Mouse (Mus musculus): Measurements from ENCODE around the gene Glt1d1. TPM values are rescaled to one million over a fixed set of nuclear protein-coding genes. Genes with fewer than 3 reads are reported as not detected.

The Glt1d1 gene
- total and polyA plus RNA-seq, 2 experiments from 2014 or later: 1.3 to 9.6 TPM

DNA sequence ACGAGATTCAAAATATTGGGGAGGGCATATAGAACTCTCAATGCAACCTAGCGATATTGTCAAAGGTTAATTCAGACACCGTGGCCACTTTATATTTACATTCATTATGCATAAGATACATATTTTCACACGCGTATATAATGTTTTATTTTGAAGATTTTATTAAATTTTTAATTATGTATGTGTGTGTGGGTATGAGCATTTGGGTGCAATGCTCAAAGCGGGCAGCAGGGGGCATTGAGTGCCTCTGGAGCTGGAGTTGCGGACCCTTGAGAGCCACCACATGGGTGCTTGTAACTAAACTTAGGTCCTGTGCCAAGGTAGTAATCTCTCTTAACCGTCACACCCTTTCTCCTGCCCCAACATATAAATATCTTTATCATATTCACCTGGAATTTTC lies 41.9 kb downstream of the Glt1d1 start:
- Histone ChIP-seq H3K9ac (replicated peaks; ENCODE audit: low read length, poor library complexity, severe bottlenecking) (no peak overlapping the region), H3K9me3 (ENCODE audit: low read length) (no peaks in the 10 kb centered on the region), H3K4me1 (ENCODE audit: insufficient read depth, low read length) (no peaks in the 10 kb centered on the region; the same call in 1 of the 2 replicates), H3K4me2 (ENCODE audit: low read depth, low read length, poor library complexity, severe bottlenecking) (no peak overlapping the region), H3K27ac (ENCODE audit: low read depth, low read length) (no peak overlapping the region), H3K27me3 (ENCODE audit: insufficient read depth, low read length) (no peaks in the 10 kb centered on the region), H3K36me3 (ENCODE audit: insufficient read depth, low read length) (no peaks in the 10 kb centered on the region), H3K4me3 (ENCODE audit: low read depth, low read length) (no peak overlapping the region)
- 95% methylated on average over 8 of the region's 8 CpGs for WGBS
- TF ChIP-seq CTCF (IDR thresholded peaks at IDR 0.05): peak; percentile 29
- DNase-seq (ENCODE audit: low spot score) (no peak), ATAC-seq (ENCODE audit: low FRiP score) (no peak)

DNA sequence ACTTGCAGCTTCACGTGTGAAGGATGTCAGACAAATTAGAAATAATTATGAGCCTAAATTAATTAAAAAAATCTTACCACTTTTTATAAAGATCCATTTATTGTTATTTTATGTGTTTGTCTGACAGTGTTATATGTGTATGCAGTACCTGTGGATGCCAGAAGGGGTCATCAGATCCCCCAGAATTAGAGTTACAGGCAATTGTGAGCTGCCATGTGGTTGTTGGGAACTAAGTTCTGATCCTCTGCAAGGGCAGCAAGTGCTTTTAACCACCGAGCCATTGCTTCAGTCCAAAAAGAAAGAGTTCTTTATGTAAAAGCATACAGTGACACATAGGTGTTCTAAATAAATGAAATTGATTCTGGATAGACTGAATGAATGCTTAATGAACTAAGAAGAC lies 45.5 kb downstream of the Glt1d1 start:
- Histone ChIP-seq H3K27me3 (ENCODE audit: insufficient read depth, low read length) (no peaks in the 10 kb centered on the region), H3K4me3 (ENCODE audit: low read depth, low read length) (no peak overlapping the region), H3K27ac (ENCODE audit: low read depth, low read length) (no peak overlapping the region), H3K9me3 (ENCODE audit: low read length) (no peaks in the 10 kb centered on the region), H3K4me1 (ENCODE audit: insufficient read depth, low read length) (no peaks in the 10 kb centered on the region), H3K9ac (replicated peaks; ENCODE audit: low read length, poor library complexity, severe bottlenecking) (no peak overlapping the region), H3K36me3 (ENCODE audit: insufficient read depth, low read length) (no peaks in the 10 kb centered on the region), H3K4me2 (ENCODE audit: low read depth, low read length, poor library complexity, severe bottlenecking) (no peak overlapping the region)
- peak; percentile 39 for TF ChIP-seq CTCF (IDR thresholded peaks at IDR 0.05)
- no peak for DNase-seq (ENCODE audit: low spot score)
- 97% methylated on average over 2 of the region's 2 CpGs for WGBS
- ATAC-seq (ENCODE audit: low FRiP score): no peak

DNA sequence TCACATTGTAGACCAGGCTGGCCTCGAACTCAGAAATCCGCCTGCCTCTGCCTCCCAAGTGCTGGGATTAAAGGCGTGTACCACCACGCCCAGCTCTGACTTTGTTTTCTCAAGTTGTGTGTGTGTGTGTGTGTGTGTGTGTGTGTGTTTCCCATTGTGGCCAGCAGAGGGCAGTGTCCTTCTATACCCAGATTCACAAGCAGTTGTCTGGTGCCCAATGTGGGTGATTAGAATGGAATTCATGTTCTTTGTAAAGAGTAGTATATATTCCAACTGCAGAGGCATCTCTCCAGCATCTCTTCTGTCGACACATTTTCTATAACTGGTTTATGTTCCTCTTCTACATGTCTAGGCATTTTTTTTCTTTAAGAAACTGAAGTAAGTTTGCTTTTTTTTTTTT lies 46.4 kb downstream of the Glt1d1 start:
- no peak overlapping the region for H3K4me2 ChIP-seq (ENCODE audit: low read depth, low read length, poor library complexity, severe bottlenecking)
- no peak overlapping the region for H3K4me3 ChIP-seq (ENCODE audit: low read depth, low read length)
- H3K4me1 ChIP-seq (ENCODE audit: insufficient read depth, low read length): no peaks in the 10 kb centered on the region
- no peaks in the 10 kb centered on the region for H3K27me3 ChIP-seq (ENCODE audit: insufficient read depth, low read length)
- 94% methylated on average over 5 of the region's 5 CpGs for WGBS
- no peak overlapping the region for H3K9ac ChIP-seq (replicated peaks; ENCODE audit: low read length, poor library complexity, severe bottlenecking)
- TF ChIP-seq CTCF (IDR thresholded peaks at IDR 0.05): peak; percentile 50
- H3K9me3 ChIP-seq (ENCODE audit: low read length): no peaks in the 10 kb centered on the region
- ATAC-seq (ENCODE audit: low FRiP score): no peak
- H3K27ac ChIP-seq (ENCODE audit: low read depth, low read length): no peak overlapping the region
- DNase-seq (ENCODE audit: low spot score): no peak
- no peaks in the 10 kb centered on the region for H3K36me3 ChIP-seq (ENCODE audit: insufficient read depth, low read length)

DNA sequence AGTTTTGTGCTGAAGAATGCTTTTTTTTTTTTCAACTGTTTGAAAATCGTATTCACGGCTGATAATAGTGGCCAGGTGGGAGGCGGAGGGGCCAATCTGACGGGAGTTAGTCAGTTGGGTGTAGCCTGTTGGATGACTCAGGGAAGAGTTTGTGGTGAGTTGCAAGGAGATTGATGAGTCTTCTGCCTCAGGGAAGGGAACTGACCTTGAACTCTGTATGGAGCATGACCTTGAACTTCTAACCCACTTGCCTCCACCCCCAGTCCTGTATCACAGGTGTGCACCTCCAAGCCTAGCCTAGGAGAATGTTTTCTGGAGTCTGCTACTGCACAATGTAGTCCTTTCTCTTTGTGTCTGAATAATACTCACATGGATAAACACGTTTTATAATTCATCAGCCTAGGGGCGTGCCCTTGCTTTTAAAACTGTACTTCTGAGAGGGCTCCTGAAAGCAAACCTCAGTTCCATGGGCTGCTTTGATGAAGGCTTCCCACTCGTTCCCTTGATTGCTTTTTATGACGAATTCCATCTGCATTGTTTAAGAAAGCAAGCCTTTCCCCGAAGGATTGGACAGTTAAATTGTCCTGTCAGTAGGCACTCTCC lies 56.6 kb downstream of the Glt1d1 start:
- 84% methylated on average over 9 of the region's 9 CpGs for WGBS

DNA sequence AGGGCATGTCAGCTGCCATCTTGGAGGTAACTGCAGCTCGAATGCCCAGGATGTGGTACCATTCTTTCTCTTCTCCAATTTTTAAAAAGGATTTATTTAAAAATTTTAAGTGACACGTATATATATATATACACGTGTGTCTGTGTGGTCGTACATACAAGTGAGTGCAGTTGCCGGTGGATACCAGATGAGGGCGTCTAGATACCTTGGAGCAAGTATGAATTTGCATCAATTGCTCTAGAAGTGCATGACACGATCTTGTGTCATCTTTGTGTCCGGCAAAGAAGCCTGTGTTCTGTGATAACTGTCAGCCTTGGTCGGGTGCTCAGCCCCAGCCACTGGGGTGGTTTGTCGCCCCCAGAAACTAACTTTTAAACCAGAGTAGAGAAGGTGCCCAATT lies 59.0 kb downstream of the Glt1d1 start:
- Histone ChIP-seq H3K27ac (ENCODE audit: low read depth, low read length) (no peak overlapping the region), H3K4me2 (ENCODE audit: low read depth, low read length, poor library complexity, severe bottlenecking) (no peak overlapping the region), H3K9ac (replicated peaks; ENCODE audit: low read length, poor library complexity, severe bottlenecking) (no peak overlapping the region), H3K36me3 (ENCODE audit: insufficient read depth, low read length) (no peaks in the 10 kb centered on the region), H3K27me3 (ENCODE audit: insufficient read depth, low read length) (no peaks in the 10 kb centered on the region), H3K9me3 (ENCODE audit: low read length) (no peaks in the 10 kb centered on the region), H3K4me1 (ENCODE audit: insufficient read depth, low read length) (no peaks in the 10 kb centered on the region), H3K4me3 (ENCODE audit: low read depth, low read length) (no peak overlapping the region)
- DNase-seq (ENCODE audit: low spot score) (no peak), ATAC-seq (ENCODE audit: low FRiP score) (no peak)
- 0 out of 2 replicates have a peak, but pooled peaks have one; percentile 10 for TF ChIP-seq CTCF (IDR thresholded peaks at IDR 0.05)
- 91% methylated on average over 10 of the region's 10 CpGs for WGBS

More for the DNA sequence above, 56.6 kb downstream of the Glt1d1 start:
- no peak for DNase-seq (ENCODE audit: low spot score)
- no peak for ATAC-seq (ENCODE audit: low FRiP score)
- no peaks in the 10 kb centered on the region for H3K4me1 ChIP-seq (ENCODE audit: insufficient read depth, low read length)
- TF ChIP-seq CTCF (IDR thresholded peaks at IDR 0.05): no peak
- no peak overlapping the region for H3K4me2 ChIP-seq (ENCODE audit: low read depth, low read length, poor library complexity, severe bottlenecking)
- H3K27ac ChIP-seq (ENCODE audit: low read depth, low read length): no peak overlapping the region
- no peaks in the 10 kb centered on the region for H3K36me3 ChIP-seq (ENCODE audit: insufficient read depth, low read length)
- no peak overlapping the region for H3K9ac ChIP-seq (replicated peaks; ENCODE audit: low read length, poor library complexity, severe bottlenecking)
- H3K9me3 ChIP-seq (ENCODE audit: low read length): no peaks in the 10 kb centered on the region
- H3K4me3 ChIP-seq (ENCODE audit: low read depth, low read length): no peak overlapping the region
- no peaks in the 10 kb centered on the region for H3K27me3 ChIP-seq (ENCODE audit: insufficient read depth, low read length)

DNA sequence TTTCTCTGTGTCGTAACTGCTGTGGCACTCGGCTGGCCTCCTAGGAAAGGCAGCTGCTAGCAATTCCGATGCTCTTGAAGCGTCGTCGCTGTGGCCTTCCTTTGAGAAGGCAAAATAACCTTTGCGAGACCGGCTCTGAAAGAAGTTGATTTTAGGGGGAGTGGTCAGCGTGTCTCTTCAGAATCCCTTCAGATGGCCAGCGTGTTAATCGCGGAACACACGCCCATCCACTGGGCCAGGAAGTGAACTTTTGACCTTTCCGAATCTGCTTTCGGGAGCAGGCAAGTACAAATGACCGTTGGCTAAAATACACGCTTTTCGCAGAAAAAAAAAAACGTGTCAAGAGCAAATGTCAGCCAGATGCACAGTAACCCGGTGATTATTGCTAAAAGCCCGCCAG lies 59.5 kb downstream of the Glt1d1 start:
- Histone ChIP-seq H3K4me2 (ENCODE audit: low read depth, low read length, poor library complexity, severe bottlenecking) (no peak overlapping the region), H3K27me3 (ENCODE audit: insufficient read depth, low read length) (no peaks in the 10 kb centered on the region), H3K9me3 (ENCODE audit: low read length) (no peaks in the 10 kb centered on the region), H3K4me3 (ENCODE audit: low read depth, low read length) (no peak overlapping the region), H3K4me1 (ENCODE audit: insufficient read depth, low read length) (no peaks in the 10 kb centered on the region), H3K36me3 (ENCODE audit: insufficient read depth, low read length) (no peaks in the 10 kb centered on the region), H3K27ac (ENCODE audit: low read depth, low read length) (no peak overlapping the region), H3K9ac (replicated peaks; ENCODE audit: low read length, poor library complexity, severe bottlenecking) (no peak overlapping the region)
- TF ChIP-seq CTCF (IDR thresholded peaks at IDR 0.05): no peak
- 72% methylated on average over 21 of the region's 21 CpGs for WGBS
- ATAC-seq (ENCODE audit: low FRiP score) (no peak), DNase-seq (ENCODE audit: low spot score) (no peak)

All from midbrain, postnatal 0 days (tissue).